Mouse (Mus musculus) ES-E14 (cell line): ENCODE measurements around the gene Pou2f1. TPM values are rescaled to one million over a fixed set of nuclear protein-coding genes. Genes with fewer than 3 reads are reported as not detected.

ENCODE experiments used
- DNase-seq: peaks from one replicate; pipeline ENCODE4 v3.0.0-alpha.2; 2013; ENCODE audit warnings: low read depth, low spot score
- H3K27ac ChIP-seq: 2 replicates; pipeline ENCODE4 v1.5.1; 2012; ENCODE audit warnings: low read depth, mild to moderate bottlenecking, low read length, moderate library complexity, mixed read lengths; ENCODE audit not compliant: poor library complexity, insufficient read depth, severe bottlenecking
- H3K36me3 ChIP-seq: 2 replicates; pipeline ENCODE4 v1.6.1; 2012; ENCODE audit warnings: mild to moderate bottlenecking, low read length, moderate library complexity, mixed read lengths; ENCODE audit not compliant: control insufficient read depth, poor library complexity, insufficient read depth, severe bottlenecking
- H3K4me1 ChIP-seq, 2 experiments: fragments of 150-350 bp in 1 of 2; sonication (generic) in 1 of 2; 2 replicates each; pipeline ENCODE4 v1.6.1; 2012; ENCODE audit warnings: low read length in 2 of 2, mild to moderate bottlenecking in 1 of 2, mixed read lengths in 1 of 2; ENCODE audit not compliant: control insufficient read depth in 2 of 2, insufficient read depth in 2 of 2, poor library complexity in 1 of 2
- H3K4me3 ChIP-seq, 2 experiments: fragments of 150-350 bp in 1 of 2; sonication (generic) in 1 of 2; 2 replicates each; pipeline ENCODE4 v1.5.1; 2012; ENCODE audit warnings: low read length in 2 of 2, low read depth in 1 of 2, mild to moderate bottlenecking in 1 of 2, mixed read lengths in 1 of 2; ENCODE audit not compliant: insufficient read depth in 1 of 2, poor library complexity in 1 of 2, severe bottlenecking in 1 of 2
- H3K9ac ChIP-seq: 2 replicates; pipeline ENCODE4 v1.6.1; 2012; ENCODE audit warnings: low read depth, mild to moderate bottlenecking, low read length, mixed read lengths; ENCODE audit not compliant: poor library complexity, insufficient read depth, severe bottlenecking
- H3K9me3 ChIP-seq: fragments of 150-350 bp; sonication (generic); 2 replicates; pipeline ENCODE4 v1.6.1; 2012; ENCODE audit warnings: low read depth, mild to moderate bottlenecking, low read length; ENCODE audit not compliant: control insufficient read depth, insufficient read depth
- CHD2 ChIP-seq: IDR thresholded peaks from 2 replicates; pipeline ENCODE4 v1.6.1; 2014; ENCODE audit warnings: mild to moderate bottlenecking, low read depth, low read length, inconsistent platforms
- HCFC1 ChIP-seq: IDR thresholded peaks from 2 replicates; pipeline ENCODE4 v1.6.1; 2012; ENCODE audit warnings: low read length, inconsistent platforms, borderline replicate concordance; ENCODE audit not compliant: insufficient read depth
- MAFK ChIP-seq: IDR thresholded peaks from 2 replicates; pipeline ENCODE4 v1.6.1; 2014; ENCODE audit warnings: mild to moderate bottlenecking, low read depth, low read length, inconsistent platforms; ENCODE audit not compliant: insufficient read depth
- ZC3H11A ChIP-seq: IDR thresholded peaks from 2 replicates; pipeline ENCODE4 v1.6.1; 2012; ENCODE audit warnings: low read depth, mild to moderate bottlenecking, inconsistent platforms, low read length, borderline replicate concordance
- ZNF384 ChIP-seq: IDR thresholded peaks from 2 replicates; pipeline ENCODE4 v1.6.1; 2012; ENCODE audit warnings: low read depth, low read length, inconsistent platforms
- in situ Hi-C, 2 experiments: fragments of 600-800 bp; cut with MboI; formaldehyde crosslinking; loops; one replicate each; pipeline ENCODE4 v1.15.1; 2025; ENCODE audit warnings: low sequenced_read_pairs in 2 of 2, inconsistent platforms in 1 of 2; ENCODE audit not compliant: unreplicated experiment in 2 of 2
- total RNA-seq: library from RNA; depleted of rRNA; stranded (reverse); fragments of 300-350 nt; gene quantifications from 2 replicates; pipeline ENCODE4 v1.2.3, GENCODE M21; 2012

Gene Pou2f1
- total RNA-seq, 1 experiment = 37.9 TPM

DNA sequence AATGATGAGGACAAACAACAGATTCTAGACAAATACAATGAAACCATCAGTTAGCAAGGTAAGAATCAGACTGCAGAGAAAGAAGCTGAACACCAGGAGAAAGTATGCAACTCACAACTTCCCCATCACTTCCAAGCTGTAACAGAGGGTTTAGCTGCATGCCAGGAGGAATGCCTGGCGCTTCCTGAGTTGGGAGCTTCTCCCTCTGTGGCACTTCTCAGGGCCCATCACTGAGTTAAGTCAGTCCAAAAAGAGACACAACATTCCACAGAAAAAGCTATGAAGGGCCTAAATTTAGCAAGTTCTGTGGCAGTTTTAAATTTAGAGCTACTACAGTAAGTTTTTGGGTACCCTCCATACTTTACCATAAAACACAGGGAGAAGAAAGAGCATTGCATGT is 59.2 kb downstream of the Pou2f1 start:
- no peak for TF ChIP-seq CHD2
- no peak for TF ChIP-seq ZNF384
- TF ChIP-seq MAFK = no peak
- no peak for TF ChIP-seq ZC3H11A
- no peak for TF ChIP-seq HCFC1
- no peaks in the 10 kb centered on the region for H3K9me3 ChIP-seq
- no peak overlapping the region for H3K4me3 ChIP-seq
- H3K4me1 ChIP-seq = no peaks in the 10 kb centered on the region; a peak in 1 of 4 replicates
- H3K27ac ChIP-seq = no peak overlapping the region
- H3K9ac ChIP-seq = no peak overlapping the region
- no peaks in the 10 kb centered on the region; the same call in 1 of the 2 replicates for H3K36me3 ChIP-seq
- no peak for DNase-seq
- in situ Hi-C loops = no loop called here

DNA sequence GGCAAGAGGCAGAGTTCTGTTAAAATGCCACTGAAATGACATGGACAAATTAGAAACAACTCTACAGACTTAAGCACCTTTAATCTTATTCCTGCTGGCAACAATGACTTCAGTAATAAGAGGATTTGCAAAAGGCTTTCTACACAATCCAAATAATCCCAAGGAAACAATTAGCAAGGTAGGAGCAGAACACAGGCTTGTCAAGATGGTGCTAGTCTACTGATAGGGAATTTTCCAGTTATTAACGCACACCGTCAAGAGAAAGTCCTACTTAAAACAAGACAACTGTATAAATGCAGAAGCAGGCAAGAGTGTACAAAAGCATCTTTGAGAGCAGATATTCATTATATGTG is 67.0 kb downstream of the Pou2f1 start:
- Histone ChIP-seq H3K9me3 (no peaks in the 10 kb centered on the region), H3K4me3 (no peak overlapping the region), H3K4me1 (no peaks in the 10 kb centered on the region), H3K36me3 (no peaks in the 10 kb centered on the region), H3K27ac (no peak overlapping the region), H3K9ac (no peak overlapping the region)
- TF ChIP-seq ZC3H11A (no peak), CHD2 (no peak), HCFC1 (no peak), ZNF384 (no peak), MAFK (no peak)
- in situ Hi-C loops = no loop called here
- DNase-seq = no peak

DNA sequence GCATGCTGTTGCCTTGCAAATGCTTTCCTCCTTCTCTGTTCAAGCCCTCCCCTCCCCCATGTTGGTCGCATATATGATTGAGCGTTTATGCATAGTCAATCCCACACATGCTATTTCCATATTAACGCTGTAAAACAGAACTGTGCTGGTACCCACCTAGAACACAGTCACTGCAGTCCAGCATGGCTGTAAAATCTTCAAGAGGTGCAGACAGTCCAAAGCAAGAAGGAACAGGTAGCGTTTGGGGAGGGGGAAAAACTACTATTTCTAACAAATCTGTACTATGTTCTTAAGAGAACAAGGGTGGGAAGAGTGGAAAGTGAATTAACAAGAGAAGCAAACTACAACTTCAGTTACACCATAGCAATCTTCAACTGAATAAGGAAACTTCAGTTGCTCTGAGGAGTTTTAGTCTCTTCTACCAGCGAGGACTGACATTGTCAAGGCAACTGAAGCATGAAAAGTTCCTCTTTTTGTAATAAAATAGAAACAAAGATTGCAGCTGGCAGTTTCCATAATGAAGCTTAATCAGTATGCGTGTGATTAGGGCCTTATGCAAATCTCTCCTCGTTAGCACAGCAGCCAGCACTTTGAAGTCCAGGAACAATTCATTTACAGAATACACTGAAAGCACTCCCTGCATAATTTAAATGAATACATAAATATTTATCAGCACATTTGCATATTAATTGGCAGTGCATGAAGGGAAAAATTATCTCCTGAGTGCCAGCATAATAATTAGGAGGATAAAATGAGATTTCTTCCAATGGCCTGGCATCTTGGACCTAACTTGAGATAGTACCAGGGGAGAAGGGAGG is 67.6 kb downstream of the Pou2f1 start:
- H3K4me3 ChIP-seq = no peak overlapping the region
- H3K9ac ChIP-seq = no peak overlapping the region
- H3K9me3 ChIP-seq = no peaks in the 10 kb centered on the region
- H3K4me1 ChIP-seq = no peaks in the 10 kb centered on the region
- H3K36me3 ChIP-seq = no peaks in the 10 kb centered on the region
- TF ChIP-seq HCFC1 (no peak), ZNF384 (no peak), CHD2 (no peak), MAFK (no peak), ZC3H11A (no peak)
- in situ Hi-C loops = no loop called here
- no peak overlapping the region for H3K27ac ChIP-seq
- DNase-seq = no peak

DNA sequence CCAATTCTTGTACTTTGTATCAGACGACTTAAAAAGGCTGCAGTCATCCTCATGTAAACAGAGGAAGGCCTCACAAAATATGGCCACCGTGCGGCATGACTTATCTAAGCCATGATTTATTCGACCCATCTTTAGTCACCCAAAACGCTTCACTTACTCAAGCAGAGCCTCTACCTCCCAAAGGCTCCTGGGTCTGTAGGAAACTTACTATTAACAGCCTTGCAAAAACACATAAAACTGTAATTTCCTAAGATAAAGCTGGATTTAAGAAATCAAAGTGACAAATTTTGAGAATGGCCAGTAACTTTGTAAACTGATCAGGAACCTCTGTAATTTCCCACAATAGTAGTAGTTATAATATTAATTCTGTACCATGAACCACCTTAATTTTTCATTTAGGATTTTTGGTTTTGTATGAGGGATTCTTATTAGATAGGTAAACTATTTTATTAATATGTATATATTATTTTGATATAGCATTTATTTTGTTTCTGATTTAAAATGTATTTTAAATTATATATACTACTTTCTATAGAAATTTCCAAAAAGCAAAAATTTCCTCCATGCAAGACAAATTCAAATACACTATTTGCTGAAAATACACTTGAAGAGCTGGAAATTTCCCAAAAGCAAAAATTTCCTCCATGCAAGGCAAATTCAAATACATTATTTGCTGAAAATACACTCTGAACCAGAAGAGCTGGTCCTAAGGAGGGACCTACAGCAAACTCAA is 68.4 kb downstream of the Pou2f1 start:
- TF ChIP-seq ZC3H11A = no peak
- TF ChIP-seq HCFC1 = no peak
- no peak for TF ChIP-seq ZNF384
- no peak for TF ChIP-seq CHD2
- Histone ChIP-seq H3K4me1 (no peaks in the 10 kb centered on the region), H3K27ac (no peak overlapping the region), H3K36me3 (no peaks in the 10 kb centered on the region), H3K9ac (no peak overlapping the region), H3K9me3 (no peaks in the 10 kb centered on the region), H3K4me3 (no peak overlapping the region)
- DNase-seq = no peak
- in situ Hi-C loops = no loop called here
